Mouse (Mus musculus): ENCODE measurements around the gene Guk1. TPM values are rescaled to one million over a fixed set of nuclear protein-coding genes. Genes with fewer than 3 reads are reported as not detected.

Guk1 gene
- polyA plus RNA-seq, 1 experiment, result 284 TPM

- Histone ChIP-seq H3K4me3 (ENCODE audit: low read depth, low read length) (peak within 1 kb of the TSS; percentile 89), H3K27ac (ENCODE audit: insufficient read depth, low read depth, low read length) (peak within 1 kb of the TSS; percentile 100), H3K27me3 (ENCODE audit: control insufficient read depth, insufficient read depth, low read length) (no peaks in the 10 kb centered on the region), H3K4me1 (ENCODE audit: control insufficient read depth, insufficient read depth, insufficient read length, low read length) (peaks cover 13% of the 10 kb centered on the region), H3K36me3 (ENCODE audit: control insufficient read depth, insufficient read depth, low read length) (peaks cover 3% of the 10 kb centered on the region; the same call in 1 of the 2 replicates)
- WGBS, result under 1% methylated on average over 68 of the region's 68 CpGs
- no peak for TF ChIP-seq CTCF (IDR thresholded peaks at IDR 0.05; ENCODE audit: extremely low read depth, insufficient read length, insufficient replicate concordance, low read depth, low read length)
- TF ChIP-seq POLR2A (IDR thresholded peaks at IDR 0.05; ENCODE audit: low read depth, low read length), result peak; percentile 60; the same call in 1 of the 2 replicates
These were observed 28.5 kb downstream of the Guk1 start, which contains the start of gene Iba57 for GRCm38 (mm10) chr11:59163255-59164236. Gene Iba57, minus strand, starts transcription at chr11:59163739.

GRCm38 (mm10) chr11:59162443-59163254 is 29.4 kb downstream of the Guk1 start:
- no peak for TF ChIP-seq CTCF (IDR thresholded peaks at IDR 0.05; ENCODE audit: extremely low read depth, insufficient read length, insufficient replicate concordance, low read depth, low read length)
- no peak for TF ChIP-seq POLR2A (IDR thresholded peaks at IDR 0.05; ENCODE audit: low read depth, low read length)
- H3K27me3 ChIP-seq (ENCODE audit: control insufficient read depth, insufficient read depth, low read length), result no peaks in the 10 kb centered on the region
- WGBS, result 18% methylated on average over 9 of the region's 9 CpGs
- H3K36me3 ChIP-seq (ENCODE audit: control insufficient read depth, insufficient read depth, low read length), result peaks cover 11% of the 10 kb centered on the region; the same call in 1 of the 2 replicates
- peaks cover 13% of the 10 kb centered on the region for H3K4me1 ChIP-seq (ENCODE audit: control insufficient read depth, insufficient read depth, insufficient read length, low read length)
- H3K27ac ChIP-seq (ENCODE audit: insufficient read depth, low read depth, low read length), result peak overlapping the region; percentile 72
- H3K4me3 ChIP-seq (ENCODE audit: low read depth, low read length), result peak overlapping the region; percentile 89

DNA sequence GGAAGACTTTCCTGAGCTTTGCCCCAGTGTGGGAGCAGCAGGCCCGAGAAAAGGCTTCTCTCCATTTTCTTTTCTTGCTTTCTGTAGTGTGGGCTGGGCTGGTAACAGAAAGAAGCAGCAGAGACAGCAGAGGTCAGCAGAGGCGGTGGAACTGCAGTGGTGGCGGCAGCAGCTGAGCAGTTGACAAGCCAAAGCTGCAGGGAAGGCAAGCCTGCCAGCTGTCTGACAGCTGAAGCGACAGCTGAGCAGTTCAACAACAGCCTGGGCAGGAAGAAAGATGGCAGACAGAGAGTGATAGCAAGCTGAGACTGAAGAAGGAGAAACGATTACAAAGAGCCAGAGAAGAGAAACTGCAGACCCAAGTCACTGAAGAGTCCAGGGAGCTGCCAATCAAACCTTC is 30.6 kb downstream of the Guk1 start:
- 78% methylated on average over 5 of the region's 5 CpGs for WGBS
- H3K36me3 ChIP-seq (ENCODE audit: control insufficient read depth, insufficient read depth, low read length), result peaks cover 16% of the 10 kb centered on the region; the same call in 1 of the 2 replicates
- H3K27me3 ChIP-seq (ENCODE audit: control insufficient read depth, insufficient read depth, low read length), result no peaks in the 10 kb centered on the region
- H3K27ac ChIP-seq (ENCODE audit: insufficient read depth, low read depth, low read length), result no peak overlapping the region
- H3K4me1 ChIP-seq (ENCODE audit: control insufficient read depth, insufficient read depth, insufficient read length, low read length), result peaks cover 11% of the 10 kb centered on the region
- no peak for TF ChIP-seq CTCF (IDR thresholded peaks at IDR 0.05; ENCODE audit: extremely low read depth, insufficient read length, insufficient replicate concordance, low read depth, low read length)
- H3K4me3 ChIP-seq (ENCODE audit: low read depth, low read length), result no peak overlapping the region

DNA sequence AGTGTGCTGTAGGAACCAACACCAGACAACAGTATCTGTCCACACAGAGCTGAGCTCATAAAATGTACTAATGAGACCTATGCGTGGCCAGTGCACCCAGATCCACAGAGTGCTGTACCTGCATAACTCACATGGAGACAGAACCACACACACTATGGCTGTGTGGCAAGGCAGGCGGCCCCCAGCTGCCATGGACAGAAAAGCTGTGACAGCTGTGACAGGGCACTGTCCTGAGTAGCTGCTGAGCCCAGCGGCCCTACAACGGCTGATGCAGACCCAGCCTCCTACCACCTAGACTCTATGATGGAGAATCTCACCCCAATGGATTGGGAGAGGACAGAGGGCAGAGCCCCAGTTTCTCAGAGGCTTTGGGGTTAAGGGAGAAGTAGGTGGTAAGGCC is 32.5 kb downstream of the Guk1 start:
- H3K27ac ChIP-seq (ENCODE audit: insufficient read depth, low read depth, low read length), result no peak overlapping the region
- peaks cover 18% of the 10 kb centered on the region; the same call in 1 of the 2 replicates for H3K36me3 ChIP-seq (ENCODE audit: control insufficient read depth, insufficient read depth, low read length)
- 89% methylated on average over 4 of the region's 4 CpGs for WGBS
- H3K4me3 ChIP-seq (ENCODE audit: low read depth, low read length), result no peak overlapping the region
- H3K27me3 ChIP-seq (ENCODE audit: control insufficient read depth, insufficient read depth, low read length), result no peaks in the 10 kb centered on the region
- TF ChIP-seq CTCF (IDR thresholded peaks at IDR 0.05; ENCODE audit: extremely low read depth, insufficient read length, insufficient replicate concordance, low read depth, low read length) (no peak), POLR2A (IDR thresholded peaks at IDR 0.05; ENCODE audit: low read depth, low read length) (no peak)
- peaks cover 7% of the 10 kb centered on the region for H3K4me1 ChIP-seq (ENCODE audit: control insufficient read depth, insufficient read depth, insufficient read length, low read length)

GRCm38 (mm10) chr11:59159099-59159498 is 32.9 kb downstream of the Guk1 start:
- H3K4me1 ChIP-seq (ENCODE audit: control insufficient read depth, insufficient read depth, insufficient read length, low read length), result peaks cover 5% of the 10 kb centered on the region
- 92% methylated on average over 13 of the region's 13 CpGs for WGBS
- TF ChIP-seq POLR2A (IDR thresholded peaks at IDR 0.05; ENCODE audit: low read depth, low read length), result no peak
- TF ChIP-seq CTCF (IDR thresholded peaks at IDR 0.05; ENCODE audit: extremely low read depth, insufficient read length, insufficient replicate concordance, low read depth, low read length), result no peak
- H3K27ac ChIP-seq (ENCODE audit: insufficient read depth, low read depth, low read length), result no peak overlapping the region
- no peaks in the 10 kb centered on the region for H3K27me3 ChIP-seq (ENCODE audit: control insufficient read depth, insufficient read depth, low read length)
- no peak overlapping the region for H3K4me3 ChIP-seq (ENCODE audit: low read depth, low read length)
- peaks cover 18% of the 10 kb centered on the region; the same call in 1 of the 2 replicates for H3K36me3 ChIP-seq (ENCODE audit: control insufficient read depth, insufficient read depth, low read length)

- no peak overlapping the region for H3K4me3 ChIP-seq (ENCODE audit: low read depth, low read length)
- WGBS, result 92% methylated on average over 5 of the region's 5 CpGs
- H3K27me3 ChIP-seq (ENCODE audit: control insufficient read depth, insufficient read depth, low read length), result no peaks in the 10 kb centered on the region
- peaks cover 18% of the 10 kb centered on the region; the same call in 1 of the 2 replicates for H3K36me3 ChIP-seq (ENCODE audit: control insufficient read depth, insufficient read depth, low read length)
- TF ChIP-seq POLR2A (IDR thresholded peaks at IDR 0.05; ENCODE audit: low read depth, low read length) (no peak), CTCF (IDR thresholded peaks at IDR 0.05; ENCODE audit: extremely low read depth, insufficient read length, insufficient replicate concordance, low read depth, low read length) (no peak)
- H3K4me1 ChIP-seq (ENCODE audit: control insufficient read depth, insufficient read depth, insufficient read length, low read length), result no peaks in the 10 kb centered on the region
- no peak overlapping the region for H3K27ac ChIP-seq (ENCODE audit: insufficient read depth, low read depth, low read length)
These were observed 36.1 kb downstream of the Guk1 start for GRCm38 (mm10) chr11:59155900-59156299.
